Mouse (Mus musculus): ENCODE results near the gene Cd93. TPM values are rescaled to one million over a fixed set of nuclear protein-coding genes. Genes with fewer than 3 reads are reported as not detected.

Cd93 gene
- total RNA-seq, 2 experiments from 2014 or later: 5.0 to 5.2 TPM

GRCm38 (mm10) chr2:148445616-148446015 is 2.3 kb upstream of the Cd93 start:
- intact Hi-C loops (cut with DNase I): no loop called here
- DNase-seq (ENCODE audit: low spot score in 2 of 2): no peak

- intact Hi-C loops (cut with DNase I): no loop called here
- no peak for DNase-seq (ENCODE audit: low spot score in 2 of 2)
Measured at GRCm38 (mm10) chr2:148444472-148444871, 1.1 kb upstream of the Cd93 start.

GRCm38 (mm10) chr2:148442710-148443109 is 653 bp downstream of the Cd93 start:
- no peak for DNase-seq (ENCODE audit: low spot score in 2 of 2)
- intact Hi-C loops (cut with DNase I): no loop called here

GRCm38 (mm10) chr2:148442172-148442571 is 1.2 kb downstream of the Cd93 start:
- intact Hi-C loops (cut with DNase I): no loop called here
- DNase-seq (ENCODE audit: low spot score in 2 of 2): no peak

GRCm38 (mm10) chr2:148441421-148441820 is 1.9 kb downstream of the Cd93 start:
- no peak for DNase-seq (ENCODE audit: low spot score in 2 of 2)
- intact Hi-C loops (cut with DNase I): no loop called here

GRCm38 (mm10) chr2:148439691-148440276 is 3.6 kb downstream of the Cd93 start:
- intact Hi-C loops (cut with DNase I): no loop called here
- no peak for DNase-seq (ENCODE audit: low spot score in 2 of 2)

GRCm38 (mm10) chr2:148436285-148436684 is 7.1 kb downstream of the Cd93 start:
- DNase-seq (ENCODE audit: low spot score in 2 of 2): no peak
- intact Hi-C loops (cut with DNase I): no loop called here

- intact Hi-C loops (cut with DNase I): no loop called here
- DNase-seq (ENCODE audit: low spot score in 2 of 2): no peak
Measured at GRCm38 (mm10) chr2:148432346-148432745, 11.0 kb downstream of the Cd93 start.

GRCm38 (mm10) chr2:148430941-148431340 is 12.4 kb downstream of the Cd93 start:
- DNase-seq (ENCODE audit: low spot score in 2 of 2): no peak
- intact Hi-C loops (cut with DNase I): no loop called here

- intact Hi-C loops (cut with DNase I): no loop called here
- no peak for DNase-seq (ENCODE audit: low spot score in 2 of 2)
Measured at GRCm38 (mm10) chr2:148429001-148429505, 14.3 kb downstream of the Cd93 start.

GRCm38 (mm10) chr2:148428523-148428922 is 14.8 kb downstream of the Cd93 start:
- DNase-seq (ENCODE audit: low spot score in 2 of 2): no peak
- intact Hi-C loops (cut with DNase I): no loop called here

GRCm38 (mm10) chr2:148427553-148427952 is 15.8 kb downstream of the Cd93 start:
- DNase-seq (ENCODE audit: low spot score in 2 of 2): no peak
- intact Hi-C loops (cut with DNase I): no loop called here

GRCm38 (mm10) chr2:148425709-148426382 is 17.5 kb downstream of the Cd93 start:
- DNase-seq (ENCODE audit: low spot score in 2 of 2): no peak
- intact Hi-C loops (cut with DNase I): no loop called here

- intact Hi-C loops (cut with DNase I): no loop called here
- DNase-seq (ENCODE audit: low spot score in 2 of 2): no peak
Measured at GRCm38 (mm10) chr2:148421706-148422105, 21.7 kb downstream of the Cd93 start.

- DNase-seq (ENCODE audit: low spot score in 2 of 2): no peak
- intact Hi-C loops (cut with DNase I): no loop called here
Measured at GRCm38 (mm10) chr2:148421112-148421511, 22.3 kb downstream of the Cd93 start.

GRCm38 (mm10) chr2:148419776-148420175 is 23.6 kb downstream of the Cd93 start:
- intact Hi-C loops (cut with DNase I): no loop called here
- DNase-seq (ENCODE audit: low spot score in 2 of 2): no peak

GRCm38 (mm10) chr2:148419151-148419550 is 24.2 kb downstream of the Cd93 start:
- DNase-seq (ENCODE audit: low spot score in 2 of 2): no peak
- intact Hi-C loops (cut with DNase I): no loop called here

- intact Hi-C loops (cut with DNase I): loop anchor here (5.0 to 10.0 kb wide), 3 partner anchors 125 to 247 kb away; no protein-coding TSS in a partner anchor
- no peak for DNase-seq (ENCODE audit: low spot score in 2 of 2)
Measured at GRCm38 (mm10) chr2:148409821-148410220, 33.5 kb downstream of the Cd93 start.

GRCm38 (mm10) chr2:148409141-148409540 is 34.2 kb downstream of the Cd93 start:
- intact Hi-C loops (cut with DNase I): loop anchor here (5.0 to 10.0 kb wide), 3 partner anchors 126 to 248 kb away; no protein-coding TSS in a partner anchor

GRCm38 (mm10) chr2:148408761-148409120 is 34.6 kb downstream of the Cd93 start:
- no peak for DNase-seq (ENCODE audit: low spot score in 2 of 2)
- intact Hi-C loops (cut with DNase I): loop anchor here (5.0 to 10.0 kb wide), 3 partner anchors 126 to 249 kb away; no protein-coding TSS in a partner anchor

More at GRCm38 (mm10) chr2:148409141-148409540, 34.2 kb downstream of the Cd93 start:
- DNase-seq (ENCODE audit: low spot score in 2 of 2): peak; percentile 66 to 71
